Mouse (Mus musculus): ENCODE measurements around the gene Pnkd.

Gene Pnkd

GRCm38 (mm10) chr1:74359952-74360517 is 75.3 kb downstream of the Pnkd start:
- DNase-seq (ENCODE audit: low spot score) = no peak

DNA sequence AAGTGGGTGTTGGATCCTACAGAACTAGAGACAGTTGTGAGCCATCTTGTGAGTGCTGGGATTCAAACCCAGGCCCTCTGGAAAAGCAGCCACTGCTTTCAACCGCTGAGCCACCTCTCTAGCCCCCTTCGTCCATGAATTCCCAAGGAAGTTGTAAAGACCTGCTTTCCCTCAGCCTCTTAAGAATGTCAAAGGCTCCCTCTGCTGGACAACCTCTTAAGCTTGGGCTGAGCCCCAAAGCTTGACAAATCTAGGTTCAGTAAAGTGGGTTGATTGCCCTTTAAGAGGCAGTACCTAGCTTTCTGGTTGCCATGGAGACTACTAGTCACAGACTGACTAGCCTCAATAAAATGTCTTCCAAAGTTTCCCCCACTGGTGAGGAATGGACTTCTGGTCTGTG is 77.1 kb downstream of the Pnkd start, which contains the start of gene Catip:
TSS of gene Catip (plus strand) at position 297 of the 400 bp plus-strand sequence.
- peak; percentile 93 for DNase-seq (ENCODE audit: low spot score)

GRCm38 (mm10) chr1:74362325-74363229 is 77.8 kb downstream of the Pnkd start:
- DNase-seq (ENCODE audit: low spot score) = peak; percentile 11

GRCm38 (mm10) chr1:74363437-74363836 is 78.7 kb downstream of the Pnkd start:
- no peak for DNase-seq (ENCODE audit: low spot score)

DNA sequence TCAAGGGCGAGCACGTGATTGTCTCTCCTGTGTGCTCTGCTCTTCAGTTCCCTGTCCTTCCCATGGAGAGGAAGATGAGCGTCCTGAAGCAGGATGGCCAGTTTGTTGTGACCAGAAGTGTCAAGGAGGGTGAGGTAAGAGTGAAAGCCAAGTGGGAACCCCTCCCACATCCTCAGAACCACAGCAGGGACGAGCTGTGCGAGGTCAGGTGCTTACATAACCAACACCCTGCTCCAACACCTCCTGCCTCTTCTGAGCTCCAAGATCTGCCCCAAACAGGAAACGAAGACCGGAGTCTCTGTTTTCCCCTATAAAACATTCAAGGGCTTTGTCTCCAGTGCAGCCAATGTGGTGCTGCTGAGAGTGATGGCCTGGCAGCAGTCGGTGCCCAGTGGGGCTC is 79.5 kb downstream of the Pnkd start:
- no peak for DNase-seq (ENCODE audit: low spot score)

- DNase-seq (ENCODE audit: low spot score) = peak; percentile 56
Measured at GRCm38 (mm10) chr1:74367886-74368645, 83.3 kb downstream of the Pnkd start.

DNA sequence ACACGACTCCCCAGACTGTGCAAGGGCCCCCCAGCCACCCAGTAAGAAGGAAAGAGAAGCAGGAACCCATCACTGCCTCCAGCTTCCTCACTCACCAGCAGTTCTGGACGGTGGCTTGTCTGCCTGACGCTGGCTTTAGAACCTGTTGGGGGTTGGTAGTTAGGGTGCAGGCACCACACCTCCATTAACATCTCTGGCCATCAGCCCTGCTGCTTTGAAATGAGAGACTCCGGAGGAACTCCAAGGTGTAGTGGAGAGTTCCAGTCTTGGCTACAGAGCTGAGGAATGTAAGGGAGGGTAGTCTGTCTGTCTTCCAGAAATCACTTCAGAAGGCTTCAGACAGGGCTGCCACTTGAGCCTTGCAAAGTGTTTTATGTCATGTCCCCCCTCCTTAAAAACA is 85.3 kb downstream of the Pnkd start:
- no peak for DNase-seq (ENCODE audit: low spot score)

GRCm38 (mm10) chr1:74373372-74373771 is 88.6 kb downstream of the Pnkd start:
- no peak for DNase-seq (ENCODE audit: low spot score)

DNA sequence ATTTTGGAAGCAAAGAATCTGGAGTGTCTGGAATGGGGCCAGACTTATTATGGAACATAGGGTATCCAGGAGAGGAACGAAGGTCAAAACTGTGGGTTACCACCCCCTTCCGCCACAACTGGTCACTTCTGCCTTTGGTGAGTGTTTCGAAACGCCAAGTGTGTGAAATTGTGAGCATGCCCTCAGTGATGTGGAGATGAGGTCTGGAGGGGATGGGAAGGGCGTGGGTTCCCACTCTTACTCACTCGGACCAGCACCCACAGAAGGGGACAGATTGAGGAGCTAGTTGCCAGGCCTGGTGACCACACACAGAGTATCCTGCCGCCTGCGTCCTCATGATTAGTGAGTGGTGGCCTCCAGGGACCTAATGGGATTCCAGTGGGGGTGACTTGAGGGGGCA is 90.2 kb downstream of the Pnkd start, which contains the start of gene Slc11a1:
TSS of gene Slc11a1 (plus strand) at position 216 of the 400 bp plus-strand sequence.
- DNase-seq (ENCODE audit: low spot score) = no peak

DNA sequence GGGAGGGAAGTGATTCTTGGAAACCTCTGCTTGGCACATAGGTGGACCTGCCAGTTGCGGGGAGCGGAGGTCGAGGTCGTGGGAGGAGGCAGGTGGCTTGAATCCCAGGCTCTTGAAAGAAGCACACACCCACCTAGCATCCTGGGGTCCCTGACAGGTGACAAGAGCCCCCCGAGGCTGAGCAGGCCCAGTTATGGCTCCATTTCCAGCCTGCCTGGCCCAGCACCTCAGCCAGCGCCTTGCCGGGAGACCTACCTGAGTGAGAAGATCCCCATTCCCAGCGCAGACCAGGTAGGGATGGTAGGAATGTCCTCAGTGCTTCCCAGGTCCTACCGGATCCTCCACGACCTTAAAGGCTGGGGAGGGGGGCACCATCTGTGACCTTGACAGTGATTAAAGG is 90.8 kb downstream of the Pnkd start:
- DNase-seq (ENCODE audit: low spot score) = no peak

DNA sequence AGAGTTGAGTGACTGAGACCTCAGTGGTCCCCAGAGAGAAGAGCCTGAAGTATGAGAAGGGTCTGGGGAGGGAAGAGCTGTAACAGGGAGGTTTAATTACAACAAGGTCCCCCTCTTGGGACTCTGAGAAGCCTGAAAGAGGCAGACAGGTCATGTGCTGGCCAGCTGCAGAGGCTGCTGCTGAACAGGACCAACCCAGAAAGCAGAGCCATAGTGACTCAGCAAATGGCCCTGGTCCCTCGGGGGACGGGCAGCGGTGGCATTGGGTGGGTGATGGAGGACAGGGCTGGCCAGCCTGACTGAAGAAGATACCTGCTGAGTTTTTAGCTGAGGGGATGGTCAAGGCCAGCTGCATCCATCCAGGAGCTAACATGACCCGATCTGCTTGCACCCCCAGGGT is 91.7 kb downstream of the Pnkd start:
- DNase-seq (ENCODE audit: low spot score) = no peak

GRCm38 (mm10) chr1:74379058-74379504 is 94.4 kb downstream of the Pnkd start:
- no peak for DNase-seq (ENCODE audit: low spot score)

GRCm38 (mm10) chr1:74380484-74380883 is 95.8 kb downstream of the Pnkd start:
- DNase-seq (ENCODE audit: low spot score) = no peak

DNA sequence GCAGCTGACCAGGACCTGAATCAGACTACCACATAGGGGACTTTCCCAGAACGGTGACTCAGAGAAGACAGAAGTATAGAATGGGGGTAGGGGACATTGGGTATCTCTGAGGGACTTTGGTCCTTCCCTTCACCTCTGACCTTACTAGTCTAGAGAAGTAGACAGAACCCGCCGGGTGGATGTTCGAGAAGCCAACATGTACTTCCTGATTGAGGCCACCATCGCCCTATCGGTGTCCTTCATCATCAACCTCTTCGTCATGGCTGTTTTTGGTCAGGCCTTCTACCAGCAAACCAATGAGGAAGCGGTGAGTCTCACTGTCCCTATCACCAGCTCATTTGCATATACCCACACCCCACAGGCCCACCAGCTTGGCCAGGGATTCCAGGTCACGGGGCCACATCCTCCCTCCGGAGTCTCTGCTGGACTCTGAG is 96.9 kb downstream of the Pnkd start:
- DNase-seq (ENCODE audit: low spot score) = no peak

GRCm38 (mm10) chr1:74383385-74383784 is 98.7 kb downstream of the Pnkd start:
- DNase-seq (ENCODE audit: low spot score) = no peak

- no peak for DNase-seq (ENCODE audit: low spot score)
Measured at GRCm38 (mm10) chr1:74384525-74384924, 99.8 kb downstream of the Pnkd start.

- DNase-seq (ENCODE audit: low spot score) = no peak
Measured at GRCm38 (mm10) chr1:74385064-74385463, 100.3 kb downstream of the Pnkd start.

GRCm38 (mm10) chr1:74385531-74385930 is 100.8 kb downstream of the Pnkd start:
- DNase-seq (ENCODE audit: low spot score) = no peak

- DNase-seq (ENCODE audit: low spot score) = no peak
Measured at GRCm38 (mm10) chr1:74386363-74386713, 101.6 kb downstream of the Pnkd start.

- DNase-seq (ENCODE audit: low spot score) = peak; percentile 97
Measured at GRCm38 (mm10) chr1:74386714-74387385, 102.1 kb downstream of the Pnkd start.

DNA sequence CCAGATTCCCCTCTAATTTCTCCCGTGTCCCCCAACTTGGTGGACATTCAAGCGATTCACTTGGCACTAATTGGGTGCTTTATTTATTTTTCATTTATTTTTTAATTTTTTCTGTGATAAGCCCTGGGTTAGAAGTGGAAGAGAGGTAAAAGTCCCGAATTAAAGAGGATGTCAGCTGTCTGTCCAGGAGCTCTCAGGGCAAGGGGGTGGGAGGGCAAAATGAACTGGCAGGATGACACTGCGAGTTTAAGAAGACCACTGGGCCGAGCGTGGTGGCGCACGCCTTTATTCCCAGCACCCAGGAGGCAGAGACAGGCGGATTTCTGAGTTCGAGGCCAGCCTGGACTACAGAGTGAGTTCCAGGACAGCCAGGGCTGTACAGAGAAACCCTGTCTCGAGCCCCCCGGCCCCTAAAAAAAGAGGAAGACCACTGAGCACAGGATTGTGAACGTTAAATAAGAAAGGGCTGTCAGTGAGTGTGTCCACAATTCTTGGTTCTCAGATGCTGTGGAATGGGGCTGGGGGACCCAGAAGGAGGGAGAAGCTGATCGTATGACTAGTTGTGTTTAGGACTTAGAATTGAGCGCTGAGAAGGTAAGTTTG is 102.8 kb downstream of the Pnkd start:
- no peak for DNase-seq (ENCODE audit: low spot score)

Data from retina, embryonic 14.5 days (tissue).